Mouse (Mus musculus) brain, embryonic 14.5 days (tissue): ENCODE data around the gene Fam166b.

Experiments used
- CTCF ChIP-seq: fragments of 200-500 bp; IDR thresholded peaks from 2 replicates; pipeline ENCODE4 v1.5.1; 2012; ENCODE audit warnings: inconsistent platforms, mild to moderate bottlenecking, moderate library complexity, borderline replicate concordance; ENCODE audit not compliant: insufficient read depth, insufficient read length; ENCODE audit errors: extremely low read depth
- POLR2A ChIP-seq: fragments of 200-500 bp; IDR thresholded peaks from 2 replicates; pipeline ENCODE4 v1.6.1; 2012; ENCODE audit warnings: mild to moderate bottlenecking, inconsistent platforms, borderline replicate concordance; ENCODE audit not compliant: poor library complexity, insufficient read depth, insufficient read length, severe bottlenecking; ENCODE audit errors: extremely low read depth

- no peak for TF ChIP-seq POLR2A
- no peak for TF ChIP-seq CTCF
These were observed 11.5 kb downstream of the Fam166b start for GRCm38 (mm10) chr4:43417269-43418062.
